Mouse (Mus musculus) hematopoietic stem cell, adult 5-6 weeks (primary cell): ENCODE measurements around the gene Ibtk. TPM values are rescaled to one million over a fixed set of nuclear protein-coding genes. Genes with fewer than 3 reads are reported as not detected.

ENCODE experiments used
- ATAC-seq, 2 experiments: fragments of 125-278 bp in 1 of 2; replicated peaks in 1 of 2; 2 replicates each; pipeline ENCODE4 v1.8.0; 2016 to 2017; ENCODE audit warnings: inconsistent platforms in 2 of 2, mild to moderate bottlenecking in 2 of 2, moderate number of reproducible peaks in 2 of 2, low read depth in 1 of 2, moderate TSS enrichment in 1 of 2; ENCODE audit not compliant: low FRiP score in 2 of 2, poor library complexity in 2 of 2, severe bottlenecking in 2 of 2, insufficient read depth in 1 of 2, low TSS enrichment in 1 of 2
- total RNA-seq: library from RNA; stranded (forward); fragments of 172-1452, 232-1000 nt; gene quantifications from 2 replicates; pipeline ENCODE4 v1.2.3, GENCODE M21; 2017

Gene Ibtk
- total RNA-seq, 1 experiment from 2014 or later, result 102 TPM

GRCm38 (mm10) chr9:85739279-85739678 lies 9.9 kb downstream of the Ibtk start:
- ATAC-seq, result no peak

DNA sequence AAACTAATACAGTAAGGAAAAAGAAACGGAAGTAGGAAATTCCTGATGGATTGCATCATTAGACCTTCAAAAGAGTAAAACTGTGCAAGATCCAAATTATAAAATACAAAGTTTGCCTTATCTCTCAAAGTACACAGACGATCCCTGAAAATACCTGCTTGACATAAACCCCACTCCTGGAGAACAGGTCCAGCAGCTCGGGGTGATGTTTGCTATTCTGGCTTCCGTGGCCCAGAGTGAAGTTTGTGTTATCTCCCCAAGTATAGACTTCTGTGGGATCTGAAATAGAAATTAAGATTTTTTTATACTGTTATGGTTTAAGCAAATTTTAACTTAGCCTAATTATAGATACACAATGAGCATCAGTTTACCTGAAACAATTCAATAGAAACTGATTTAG lies 14.3 kb downstream of the Ibtk start:
- no peak for ATAC-seq

GRCm38 (mm10) chr9:85724078-85724477 lies 25.1 kb downstream of the Ibtk start:
- ATAC-seq, result no peak

GRCm38 (mm10) chr9:85717336-85717735 lies 31.8 kb downstream of the Ibtk start:
- no peak for ATAC-seq

DNA sequence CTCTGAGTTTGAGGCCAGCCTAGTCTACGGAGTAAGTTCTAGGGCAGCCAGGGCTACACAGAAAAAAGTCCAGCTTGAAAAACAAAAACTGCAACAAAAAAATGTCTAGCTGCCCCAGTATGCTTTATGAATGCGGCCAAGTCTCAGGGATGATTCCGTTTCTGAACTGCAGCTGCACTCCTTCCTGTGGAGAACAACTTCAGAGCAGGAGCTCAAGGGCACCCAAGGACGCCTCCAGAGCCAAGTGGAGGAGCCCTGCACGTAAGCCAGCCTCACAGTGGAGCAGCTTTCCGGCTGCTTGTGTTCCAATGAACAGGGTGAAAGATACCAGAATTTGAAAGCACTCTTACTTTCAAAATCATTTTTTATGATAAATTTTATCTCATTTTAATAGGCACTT lies 41.8 kb downstream of the Ibtk start:
- no peak for ATAC-seq

DNA sequence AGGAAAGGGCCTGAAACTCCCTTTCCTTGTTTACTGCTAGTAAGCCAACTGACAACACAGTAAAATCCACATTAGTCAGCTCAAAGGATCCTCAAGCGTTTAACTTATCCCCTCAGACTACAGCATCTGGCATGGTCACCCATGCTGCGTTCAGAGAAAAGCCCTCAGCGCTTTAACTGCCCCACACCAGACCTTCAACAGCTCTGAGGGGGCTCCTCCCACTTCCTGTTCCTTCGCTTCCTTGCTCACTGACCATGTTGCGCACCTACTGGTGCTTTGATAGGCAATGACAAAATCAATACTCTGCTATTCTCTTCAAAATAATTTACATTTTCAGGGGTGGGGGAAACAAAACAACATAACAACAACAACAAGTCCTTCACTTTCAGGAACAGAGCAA lies 47.2 kb downstream of the Ibtk start:
- ATAC-seq, result no peak

DNA sequence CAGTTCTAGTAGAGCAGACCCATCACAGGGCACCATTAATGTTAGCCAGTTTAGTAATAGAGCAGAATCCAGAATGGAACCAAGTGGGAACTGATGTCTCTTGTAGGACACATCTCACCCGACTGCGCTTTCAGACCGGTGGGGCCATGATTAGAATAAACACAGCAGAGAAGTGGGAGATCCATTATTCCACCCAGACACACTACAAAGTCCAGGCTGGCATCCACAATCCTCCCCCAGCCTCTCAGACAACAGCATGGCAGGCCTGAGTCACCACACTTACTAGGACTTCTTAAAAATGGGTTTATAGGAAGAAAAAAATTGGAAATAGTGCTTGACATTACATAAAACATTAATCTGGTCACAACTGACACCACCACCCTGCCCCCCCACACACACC lies 53.5 kb downstream of the Ibtk start:
- no peak for ATAC-seq

DNA sequence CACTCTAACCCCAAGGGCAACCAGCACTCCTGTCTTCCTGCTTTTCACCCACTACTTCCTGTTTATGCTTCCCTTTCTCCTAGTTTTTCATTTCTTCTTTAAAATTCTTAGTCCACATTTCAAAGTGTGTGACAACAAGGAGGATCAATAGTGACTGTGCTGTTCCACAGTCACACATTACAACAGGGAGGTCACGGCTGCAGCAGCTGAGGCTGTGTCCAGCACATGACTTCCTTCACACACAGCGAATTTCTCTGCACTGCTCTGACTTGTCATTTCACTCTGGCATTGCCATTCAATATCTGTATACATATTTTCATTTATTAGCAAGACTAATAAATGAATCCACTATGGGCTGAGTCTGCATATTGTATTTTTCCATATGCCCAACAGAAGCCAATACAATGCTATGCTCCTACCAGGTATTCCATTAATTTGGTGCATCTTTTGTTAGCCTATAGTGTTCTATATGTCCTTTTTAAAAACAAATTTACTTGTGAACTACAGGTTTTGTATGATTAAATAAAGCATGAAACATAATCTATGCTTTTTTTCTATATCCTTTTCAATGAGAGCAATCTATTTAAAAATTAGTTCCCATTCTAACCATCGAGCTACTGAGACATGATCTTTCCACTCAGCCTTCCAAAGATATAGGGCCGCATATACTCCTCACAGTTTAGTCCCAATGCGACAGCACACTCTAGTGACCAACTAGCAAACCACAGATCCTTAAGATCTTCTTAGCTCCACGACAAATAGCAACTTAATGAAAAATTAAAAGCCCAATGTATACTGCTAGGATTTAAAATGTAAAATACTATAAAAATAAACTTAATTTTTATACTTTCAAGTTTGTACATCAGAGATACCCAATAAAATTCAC lies 55.7 kb downstream of the Ibtk start:
- ATAC-seq, result no peak

GRCm38 (mm10) chr9:85685010-85685409 lies 64.1 kb downstream of the Ibtk start:
- ATAC-seq, result no peak; a peak in 1 of 4 replicates

DNA sequence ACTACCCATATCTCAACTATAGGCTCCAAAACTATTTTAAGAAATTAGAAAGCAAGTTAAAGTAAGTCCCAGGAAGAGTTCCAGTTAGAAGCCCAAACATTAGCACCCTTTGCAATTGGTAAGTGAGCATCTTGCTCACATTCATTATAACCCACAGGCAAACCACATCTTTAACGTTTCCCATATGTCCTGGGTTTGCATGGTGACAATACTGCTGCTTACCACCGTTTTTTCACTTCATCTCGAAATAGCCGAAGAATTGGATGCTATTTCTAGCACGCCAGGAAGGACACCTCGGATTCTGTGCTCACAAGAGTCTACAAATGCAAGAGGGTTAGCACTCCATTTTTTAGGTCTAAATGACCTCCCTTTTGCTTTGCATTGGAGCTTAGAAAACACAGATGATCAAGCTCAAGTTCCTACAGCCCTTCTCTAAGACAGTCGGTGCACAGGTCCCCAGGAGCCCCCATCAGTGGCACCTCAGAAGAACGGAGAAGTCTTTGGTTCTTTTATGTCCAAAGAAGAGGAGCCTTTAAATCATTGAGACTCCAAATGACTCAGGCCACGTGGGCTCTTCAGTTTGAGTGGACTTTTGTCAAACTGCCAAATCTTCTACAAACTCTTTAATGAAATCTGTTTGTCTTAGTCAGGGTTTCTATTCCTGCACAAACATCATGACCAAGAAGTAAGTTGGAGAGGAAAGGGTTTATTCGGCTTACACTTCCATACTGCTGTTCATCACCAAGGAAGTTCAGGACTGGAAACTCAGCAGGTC lies 73.8 kb downstream of the Ibtk start:
- no peak for ATAC-seq

GRCm38 (mm10) chr9:85673907-85674481 lies 75.1 kb downstream of the Ibtk start:
- ATAC-seq, result no peak

DNA sequence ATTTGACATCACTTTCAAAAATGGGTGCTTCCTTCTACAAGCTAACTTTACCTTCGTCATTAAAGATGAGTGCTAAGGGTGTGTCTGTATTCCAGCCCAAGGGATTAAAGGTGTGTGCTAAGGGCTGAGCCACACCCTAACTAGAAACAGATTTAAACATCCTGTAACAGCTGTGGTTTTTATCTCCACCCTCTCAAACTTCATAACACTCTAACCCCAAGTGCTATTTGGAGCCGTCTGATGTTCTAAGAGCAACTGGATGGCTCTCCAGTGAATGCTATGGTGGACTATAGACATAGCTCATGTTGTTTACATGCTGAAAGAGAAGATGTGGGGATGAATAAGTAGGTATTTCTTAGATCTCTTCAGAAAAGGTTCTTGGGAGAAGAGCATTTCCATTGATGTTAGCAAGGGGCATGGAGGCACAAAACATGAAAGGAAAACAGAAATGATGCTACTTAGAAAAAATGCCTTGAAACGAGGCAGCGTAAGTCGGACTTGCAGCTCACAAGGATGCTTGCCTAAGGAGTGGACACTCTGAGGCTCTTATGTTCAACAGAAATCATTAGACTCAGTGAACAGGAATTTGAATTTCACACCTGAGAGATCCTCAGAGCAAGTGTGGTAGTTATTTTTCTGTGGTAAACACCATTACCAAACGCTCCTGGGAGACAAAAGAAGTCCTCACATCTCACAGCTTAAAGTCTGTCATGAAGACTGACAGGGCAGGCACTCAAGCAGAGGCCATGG lies 77.4 kb downstream of the Ibtk start:
- ATAC-seq, result no peak

DNA sequence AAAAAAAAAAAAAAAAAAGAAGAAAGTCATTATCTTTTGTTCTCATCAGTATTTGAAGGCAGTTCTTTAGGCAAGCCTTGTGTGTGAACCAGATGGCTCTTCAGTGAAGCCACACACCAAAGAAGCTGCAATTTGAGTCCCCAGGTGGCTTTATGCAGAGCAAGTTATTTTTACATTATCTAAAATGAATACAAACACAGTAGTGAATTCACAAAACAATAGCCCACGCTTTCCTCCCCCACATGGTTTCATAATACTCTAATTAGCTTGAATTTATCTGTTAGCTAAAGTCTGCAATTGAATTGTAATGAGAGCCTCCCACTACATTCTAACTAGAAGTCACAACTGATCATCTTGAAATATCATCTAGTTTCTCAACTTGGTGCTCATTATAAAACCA lies 84.8 kb downstream of the Ibtk start:
- no peak for ATAC-seq

GRCm38 (mm10) chr9:85663810-85664209 lies 85.3 kb downstream of the Ibtk start:
- ATAC-seq, result no peak

GRCm38 (mm10) chr9:85663091-85663490 lies 86.0 kb downstream of the Ibtk start:
- no peak for ATAC-seq

DNA sequence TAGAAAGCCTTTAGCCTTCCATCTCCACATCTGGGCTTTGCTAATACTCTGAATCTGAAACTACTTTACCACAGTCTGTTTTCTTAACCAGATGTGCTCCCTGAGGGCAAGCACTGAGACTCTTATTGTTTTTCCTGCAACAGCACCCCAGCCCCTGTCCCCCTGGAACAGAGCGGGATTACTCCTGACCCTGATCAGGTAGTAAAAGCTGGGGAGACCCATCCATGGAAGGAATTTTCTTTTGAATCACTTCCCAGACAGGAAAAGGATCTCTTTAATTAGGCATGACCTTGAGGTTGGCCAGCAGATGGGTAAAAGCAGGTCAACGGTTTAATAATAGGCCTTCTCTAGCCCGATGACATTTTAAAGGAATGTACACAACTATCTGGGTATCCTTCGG lies 95.7 kb downstream of the Ibtk start:
- ATAC-seq, result no peak

DNA sequence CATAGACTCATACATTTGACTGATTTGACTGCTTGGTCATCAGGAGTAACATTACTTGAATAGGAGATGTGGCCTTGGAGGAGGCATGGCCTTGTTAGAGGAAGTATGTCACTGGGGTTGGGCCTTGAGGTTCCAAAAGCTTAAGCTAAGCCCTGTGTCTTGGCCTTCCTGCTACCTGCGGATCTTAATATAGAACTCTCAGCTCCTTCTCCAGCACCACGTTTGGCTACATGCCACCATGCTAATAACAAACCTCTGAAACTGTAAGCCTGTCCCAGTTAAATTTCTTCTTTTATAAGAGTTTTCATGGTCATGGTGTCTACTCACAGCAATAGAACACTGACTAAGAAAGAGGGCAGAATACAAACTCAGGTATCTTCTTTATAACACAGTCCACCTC lies 110.9 kb downstream of the Ibtk start:
- no peak for ATAC-seq
